Mouse (Mus musculus): Measurements from ENCODE around the gene Lctl. TPM values are rescaled to one million over a fixed set of nuclear protein-coding genes. Genes with fewer than 3 reads are reported as not detected.

Lctl gene
- polyA plus RNA-seq (2012; ENCODE audit: insufficient read depth, insufficient read length, missing spikeins): not detected in 2 replicates

DNA sequence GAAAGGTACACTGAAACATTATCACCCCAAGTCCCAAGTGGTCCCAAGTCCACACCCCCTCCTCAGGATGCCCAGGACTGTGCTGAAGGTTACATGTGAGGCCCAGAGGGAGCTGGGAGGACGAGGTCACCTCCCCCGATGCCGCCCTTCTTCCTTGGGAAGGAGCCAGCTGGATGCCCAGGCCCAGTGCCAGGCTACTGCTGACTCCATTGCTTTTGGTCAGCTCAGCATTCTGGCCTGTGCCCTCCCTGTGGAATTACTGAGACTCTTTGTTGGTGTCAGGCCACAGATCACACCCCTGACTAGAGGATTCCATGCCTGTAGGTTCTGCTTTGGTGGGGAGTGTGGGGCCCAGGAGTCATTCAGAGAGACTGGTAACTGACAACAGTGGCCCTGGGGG, at the start of gene Lctl:
Gene Lctl (plus strand): TSS at position 272 of the 400 bp plus-strand sequence.
- TF ChIP-seq CTCF (IDR thresholded peaks at IDR 0.05; ENCODE audit: low read depth, low read length) (no peak), POLR2A (IDR thresholded peaks at IDR 0.05; ENCODE audit: borderline replicate concordance, low read depth, low read length) (no peak)
- no peak within 1 kb of the TSS for H3K27ac ChIP-seq (ENCODE audit: insufficient read depth, low read depth, low read length)
- H3K4me3 ChIP-seq (ENCODE audit: insufficient read depth, low read length): no peak within 1 kb of the TSS
- peaks cover 8% of the 10 kb centered on the region for H3K4me1 ChIP-seq (ENCODE audit: control insufficient read depth, insufficient read depth, low read length)

DNA sequence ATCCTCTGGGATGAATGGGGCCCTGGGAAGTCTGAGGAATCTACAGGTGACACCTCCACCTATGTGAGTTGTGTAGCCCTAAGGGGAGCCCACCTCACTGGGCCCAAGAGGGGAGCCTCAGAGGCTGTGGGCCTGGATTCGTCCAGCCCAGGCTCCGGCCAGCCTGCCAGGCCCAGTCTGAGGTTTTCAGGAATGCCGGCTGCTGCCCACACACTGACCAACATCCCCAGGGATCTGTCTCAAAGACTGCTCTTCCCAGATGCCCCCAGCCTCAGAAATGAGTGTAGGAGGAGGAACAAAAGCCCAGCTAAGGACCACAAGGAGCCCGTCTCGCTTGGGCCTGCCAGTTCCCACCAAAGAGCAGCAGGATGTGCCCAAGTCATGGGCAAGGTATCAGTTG, 49.2 kb upstream of the Lctl start:
- TF ChIP-seq POLR2A (IDR thresholded peaks at IDR 0.05; ENCODE audit: borderline replicate concordance, low read depth, low read length): no peak
- no peak for TF ChIP-seq CTCF (IDR thresholded peaks at IDR 0.05; ENCODE audit: low read depth, low read length)
- H3K4me3 ChIP-seq (ENCODE audit: insufficient read depth, low read length): no peak overlapping the region
- H3K4me1 ChIP-seq (ENCODE audit: control insufficient read depth, insufficient read depth, low read length): peaks cover 5% of the 10 kb centered on the region
- no peak overlapping the region for H3K27ac ChIP-seq (ENCODE audit: insufficient read depth, low read depth, low read length)

DNA sequence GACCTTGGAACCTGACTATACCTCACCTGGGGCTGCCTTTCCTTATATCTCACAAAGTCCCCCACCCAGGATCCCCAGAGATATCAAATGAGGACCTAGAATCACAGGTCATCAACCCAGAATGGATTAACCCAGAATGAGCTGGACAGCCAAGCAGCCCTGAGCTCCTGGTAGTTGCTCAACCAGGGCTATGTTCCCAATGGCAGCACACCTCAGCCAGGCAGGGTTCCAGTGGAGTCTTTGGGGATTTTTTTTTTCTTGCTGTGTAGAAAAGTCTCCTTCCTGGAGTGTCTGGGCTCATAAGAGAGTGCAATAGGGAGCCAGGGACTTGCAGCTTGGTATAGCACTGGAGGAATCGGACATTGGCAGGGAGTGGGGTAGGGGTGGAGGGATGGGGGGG, 48.4 kb upstream of the Lctl start:
- Histone ChIP-seq H3K4me3 (ENCODE audit: insufficient read depth, low read length) (no peak overlapping the region), H3K4me1 (ENCODE audit: control insufficient read depth, insufficient read depth, low read length) (peaks cover 5% of the 10 kb centered on the region), H3K27ac (ENCODE audit: insufficient read depth, low read depth, low read length) (no peak overlapping the region)
- no peak for TF ChIP-seq CTCF (IDR thresholded peaks at IDR 0.05; ENCODE audit: low read depth, low read length)
- no peak for TF ChIP-seq POLR2A (IDR thresholded peaks at IDR 0.05; ENCODE audit: borderline replicate concordance, low read depth, low read length)

DNA sequence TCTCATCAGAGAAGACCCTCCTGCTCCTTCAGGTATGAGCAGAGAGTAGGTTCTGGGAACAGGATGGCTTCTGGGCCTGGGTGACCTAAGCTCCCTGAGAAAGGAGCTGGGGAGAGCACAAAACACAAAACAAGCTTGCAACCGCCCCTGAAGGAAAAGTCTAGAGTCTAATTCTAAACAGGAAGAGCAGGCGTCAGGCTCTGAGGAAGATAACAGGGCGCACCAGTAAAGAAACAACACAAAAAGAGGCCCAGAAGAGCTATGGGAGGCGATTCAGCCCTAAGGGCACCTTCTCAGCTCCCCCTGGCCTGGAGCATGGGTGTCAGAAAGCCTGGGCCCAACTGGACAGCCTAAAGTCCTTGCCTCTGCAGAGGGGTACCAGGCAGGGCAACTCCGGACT, 47.8 kb upstream of the Lctl start:
- Histone ChIP-seq H3K27ac (ENCODE audit: insufficient read depth, low read depth, low read length) (no peak overlapping the region), H3K4me3 (ENCODE audit: insufficient read depth, low read length) (no peak overlapping the region), H3K4me1 (ENCODE audit: control insufficient read depth, insufficient read depth, low read length) (peaks cover 5% of the 10 kb centered on the region)
- TF ChIP-seq POLR2A (IDR thresholded peaks at IDR 0.05; ENCODE audit: borderline replicate concordance, low read depth, low read length): no peak
- no peak for TF ChIP-seq CTCF (IDR thresholded peaks at IDR 0.05; ENCODE audit: low read depth, low read length)

DNA sequence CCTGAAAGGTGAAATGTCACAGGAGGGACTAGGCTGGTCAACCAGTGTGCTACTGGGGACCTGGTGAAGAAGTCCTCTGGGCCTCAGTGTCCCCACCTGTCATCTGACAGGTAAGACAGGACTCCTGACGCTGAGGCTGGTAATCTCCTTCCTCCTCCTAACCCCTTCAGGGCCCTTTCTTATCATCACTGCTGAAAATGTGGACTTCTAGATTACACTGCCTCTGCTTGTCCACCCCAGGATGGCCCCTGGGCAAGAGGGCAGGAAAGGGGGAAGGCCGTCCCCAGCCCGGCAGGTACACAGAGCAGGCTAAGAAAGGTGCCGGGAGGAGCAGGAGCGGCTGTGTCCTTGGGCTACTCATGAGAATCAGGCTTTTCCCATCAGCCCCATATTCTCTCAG, 46.3 kb upstream of the Lctl start:
- Histone ChIP-seq H3K27ac (ENCODE audit: insufficient read depth, low read depth, low read length) (no peak overlapping the region), H3K4me1 (ENCODE audit: control insufficient read depth, insufficient read depth, low read length) (peaks cover 5% of the 10 kb centered on the region), H3K4me3 (ENCODE audit: insufficient read depth, low read length) (no peak overlapping the region)
- no peak for TF ChIP-seq CTCF (IDR thresholded peaks at IDR 0.05; ENCODE audit: low read depth, low read length)
- TF ChIP-seq POLR2A (IDR thresholded peaks at IDR 0.05; ENCODE audit: borderline replicate concordance, low read depth, low read length): no peak

DNA sequence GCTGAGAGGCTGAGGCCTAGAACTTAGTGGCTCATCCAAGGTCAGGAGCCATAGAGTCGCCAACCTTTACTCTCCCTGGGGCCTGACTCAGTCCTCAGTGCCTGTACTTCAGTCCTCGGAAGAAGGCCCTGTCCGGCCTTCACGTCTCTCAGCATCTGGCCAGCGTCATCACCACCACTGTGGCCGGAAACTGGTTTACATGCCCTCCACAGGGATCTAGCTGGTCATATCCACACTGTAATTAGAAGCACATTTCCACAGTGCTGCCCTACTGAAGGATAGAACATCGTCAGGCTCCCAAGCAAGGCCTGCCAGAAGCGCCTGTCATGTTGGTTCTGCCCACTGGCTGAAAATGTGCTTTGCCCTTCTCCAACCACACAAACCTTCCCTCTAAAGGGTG, 42.1 kb upstream of the Lctl start:
- Histone ChIP-seq H3K4me3 (ENCODE audit: insufficient read depth, low read length) (no peak overlapping the region), H3K27ac (ENCODE audit: insufficient read depth, low read depth, low read length) (no peak overlapping the region), H3K4me1 (ENCODE audit: control insufficient read depth, insufficient read depth, low read length) (peaks cover 5% of the 10 kb centered on the region)
- no peak for TF ChIP-seq CTCF (IDR thresholded peaks at IDR 0.05; ENCODE audit: low read depth, low read length)
- no peak for TF ChIP-seq POLR2A (IDR thresholded peaks at IDR 0.05; ENCODE audit: borderline replicate concordance, low read depth, low read length)

DNA sequence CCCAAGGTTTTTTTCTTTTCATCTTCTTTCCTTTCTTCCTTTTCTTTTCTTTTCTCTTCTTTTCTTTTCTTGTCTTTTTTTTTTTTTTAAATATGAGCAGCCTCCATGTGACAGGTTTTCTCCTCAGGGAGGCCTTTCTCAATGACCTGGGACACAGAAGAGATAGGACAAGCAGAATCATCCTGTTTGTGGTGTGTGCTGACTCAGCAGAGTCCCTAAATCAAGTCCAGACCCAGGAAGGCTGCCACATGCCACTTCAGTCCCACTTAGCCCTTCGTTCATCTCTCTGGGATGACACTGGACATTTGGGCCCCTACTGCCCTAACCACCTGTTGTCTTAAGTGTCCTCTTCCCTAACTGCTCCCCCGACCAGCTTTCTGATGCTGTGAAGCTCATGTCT, 40.5 kb upstream of the Lctl start:
- TF ChIP-seq CTCF (IDR thresholded peaks at IDR 0.05; ENCODE audit: low read depth, low read length) (no peak), POLR2A (IDR thresholded peaks at IDR 0.05; ENCODE audit: borderline replicate concordance, low read depth, low read length) (no peak)

DNA sequence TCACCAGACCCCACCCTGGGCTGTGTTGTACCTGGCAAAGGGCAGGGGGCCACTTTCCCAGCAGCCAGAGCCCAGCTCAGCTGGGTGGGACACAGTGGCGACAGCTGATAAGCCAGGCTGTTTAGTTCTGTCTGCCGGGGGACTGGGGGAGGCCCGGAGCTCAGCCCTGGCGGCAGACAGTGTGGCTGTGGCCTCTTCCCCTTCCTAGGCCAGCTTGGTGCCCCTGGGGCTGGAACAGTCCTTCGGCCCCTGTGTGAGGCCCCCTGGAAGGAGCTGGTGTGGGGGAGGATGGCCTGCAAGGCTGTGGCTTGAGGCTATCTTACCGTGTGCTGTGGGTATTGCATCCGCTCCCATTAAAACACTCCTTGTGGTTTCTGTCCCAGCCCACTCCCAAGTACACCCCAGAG, 38.6 kb upstream of the Lctl start:
- Histone ChIP-seq H3K27ac (ENCODE audit: insufficient read depth, low read depth, low read length) (no peak overlapping the region), H3K4me3 (ENCODE audit: insufficient read depth, low read length) (no peak overlapping the region), H3K4me1 (ENCODE audit: control insufficient read depth, insufficient read depth, low read length) (no peaks in the 10 kb centered on the region)
- TF ChIP-seq POLR2A (IDR thresholded peaks at IDR 0.05; ENCODE audit: borderline replicate concordance, low read depth, low read length) (no peak), CTCF (IDR thresholded peaks at IDR 0.05; ENCODE audit: low read depth, low read length) (no peak)

More for the DNA sequence above, 40.5 kb upstream of the Lctl start:
- Histone ChIP-seq H3K4me3 (ENCODE audit: insufficient read depth, low read length) (no peak overlapping the region), H3K4me1 (ENCODE audit: control insufficient read depth, insufficient read depth, low read length) (peaks cover 5% of the 10 kb centered on the region), H3K27ac (ENCODE audit: insufficient read depth, low read depth, low read length) (no peak overlapping the region)

DNA sequence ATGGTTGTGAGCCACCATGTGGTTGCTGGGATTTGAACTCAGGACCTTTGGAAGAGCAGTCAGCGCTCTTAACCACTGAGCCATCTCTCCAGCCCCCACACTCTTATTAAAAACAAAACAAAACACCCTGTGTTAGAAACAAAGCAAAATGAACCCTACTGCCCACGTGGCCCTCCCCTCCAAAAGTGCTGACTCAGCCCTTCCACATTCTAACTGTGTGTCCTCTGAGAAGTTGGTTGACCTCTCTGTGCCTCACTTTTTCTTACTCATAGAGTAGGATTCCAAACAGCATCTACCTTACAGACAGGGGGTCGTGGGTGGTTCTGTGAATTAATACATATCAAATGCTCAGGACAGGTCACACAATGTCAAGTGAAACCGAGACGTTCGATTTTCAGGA, 37.0 kb upstream of the Lctl start:
- Histone ChIP-seq H3K27ac (ENCODE audit: insufficient read depth, low read depth, low read length) (no peak overlapping the region), H3K4me3 (ENCODE audit: insufficient read depth, low read length) (no peak overlapping the region), H3K4me1 (ENCODE audit: control insufficient read depth, insufficient read depth, low read length) (peaks cover 7% of the 10 kb centered on the region)
- TF ChIP-seq POLR2A (IDR thresholded peaks at IDR 0.05; ENCODE audit: borderline replicate concordance, low read depth, low read length) (no peak), CTCF (IDR thresholded peaks at IDR 0.05; ENCODE audit: low read depth, low read length) (no peak)

DNA sequence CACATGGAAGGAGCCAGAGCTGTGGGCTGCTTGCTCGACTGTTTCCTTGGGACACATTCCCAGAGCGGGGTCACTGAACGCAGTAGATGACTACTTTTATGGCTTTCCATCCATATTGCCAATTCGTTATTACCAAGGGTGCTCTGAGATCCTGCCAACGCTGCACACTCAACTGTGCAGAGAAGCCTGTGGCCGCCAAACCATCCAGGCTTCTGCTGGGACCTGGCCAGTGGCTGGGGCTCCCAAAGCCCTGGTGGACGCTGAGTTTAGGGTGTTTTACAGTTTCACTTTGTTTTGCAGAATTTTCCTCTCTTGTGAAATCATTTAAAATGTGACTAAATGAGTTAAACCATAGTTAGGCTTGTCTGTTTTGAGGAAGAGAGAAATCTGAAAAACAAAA, 32.7 kb upstream of the Lctl start:
- Histone ChIP-seq H3K4me3 (ENCODE audit: insufficient read depth, low read length) (peak overlapping the region; percentile 47), H3K4me1 (ENCODE audit: control insufficient read depth, insufficient read depth, low read length) (peaks cover 18% of the 10 kb centered on the region), H3K27ac (ENCODE audit: insufficient read depth, low read depth, low read length) (no peak overlapping the region)
- TF ChIP-seq POLR2A (IDR thresholded peaks at IDR 0.05; ENCODE audit: borderline replicate concordance, low read depth, low read length) (no peak), CTCF (IDR thresholded peaks at IDR 0.05; ENCODE audit: low read depth, low read length) (no peak)
